Mouse (Mus musculus): ENCODE measurements around the gene Ano2. TPM values are rescaled to one million over a fixed set of nuclear protein-coding genes. Genes with fewer than 3 reads are reported as not detected.

The Ano2 gene
- polyA plus RNA-seq, 1 experiment from 2014 or later, result 0.25 TPM

- no peaks in the 10 kb centered on the region for H3K9me3 ChIP-seq (replicated peaks)
- H3K27me3 ChIP-seq, result no peaks in the 10 kb centered on the region
- H3K4me3 ChIP-seq, result no peak overlapping the region
- no peak overlapping the region for H3K27ac ChIP-seq
- no peak overlapping the region for H3K4me2 ChIP-seq (replicated peaks)
- H3K36me3 ChIP-seq, result no peaks in the 10 kb centered on the region
- no peaks in the 10 kb centered on the region for H3K4me1 ChIP-seq
- ATAC-seq (ENCODE audit: low FRiP score), result no peak
- no peak overlapping the region for H3K9ac ChIP-seq
Observed at GRCm38 (mm10) chr6:125973551-125973950, 283.3 kb downstream of the Ano2 start.

GRCm38 (mm10) chr6:125975788-125976465 lies 285.7 kb downstream of the Ano2 start:
- no peak for ATAC-seq (ENCODE audit: low FRiP score)

GRCm38 (mm10) chr6:125979601-125980000 lies 289.4 kb downstream of the Ano2 start:
- Histone ChIP-seq H3K9me3 (replicated peaks) (no peaks in the 10 kb centered on the region), H3K4me3 (no peak overlapping the region), H3K36me3 (no peaks in the 10 kb centered on the region), H3K4me1 (no peaks in the 10 kb centered on the region), H3K9ac (no peak overlapping the region), H3K27me3 (no peaks in the 10 kb centered on the region), H3K27ac (no peak overlapping the region), H3K4me2 (replicated peaks) (no peak overlapping the region)
- WGBS, result 91% methylated on average over 5 of the region's 5 CpGs
- ATAC-seq (ENCODE audit: low FRiP score), result no peak

More at GRCm38 (mm10) chr6:125975788-125976465, 285.7 kb downstream of the Ano2 start:
- Histone ChIP-seq H3K27me3 (no peaks in the 10 kb centered on the region), H3K36me3 (no peaks in the 10 kb centered on the region), H3K4me3 (no peak overlapping the region), H3K9me3 (replicated peaks) (no peaks in the 10 kb centered on the region), H3K4me1 (no peaks in the 10 kb centered on the region), H3K9ac (no peak overlapping the region), H3K4me2 (replicated peaks) (no peak overlapping the region), H3K27ac (no peak overlapping the region)
- WGBS, result 72% methylated on average over 15 of the region's 15 CpGs

GRCm38 (mm10) chr6:125984050-125984449 lies 293.8 kb downstream of the Ano2 start:
- Histone ChIP-seq H3K4me1 (no peaks in the 10 kb centered on the region), H3K9ac (no peak overlapping the region), H3K36me3 (no peaks in the 10 kb centered on the region), H3K4me2 (replicated peaks) (no peak overlapping the region), H3K4me3 (no peak overlapping the region), H3K27me3 (no peaks in the 10 kb centered on the region), H3K9me3 (replicated peaks) (no peaks in the 10 kb centered on the region), H3K27ac (no peak overlapping the region)
- 87% methylated on average over 4 of the region's 4 CpGs for WGBS
- ATAC-seq (ENCODE audit: low FRiP score), result no peak

GRCm38 (mm10) chr6:125992731-125993130 lies 302.5 kb downstream of the Ano2 start:
- ATAC-seq (ENCODE audit: low FRiP score), result no peak
- H3K36me3 ChIP-seq, result no peaks in the 10 kb centered on the region
- no peak overlapping the region for H3K27ac ChIP-seq
- no peaks in the 10 kb centered on the region for H3K4me1 ChIP-seq
- no peaks in the 10 kb centered on the region for H3K27me3 ChIP-seq
- no peak overlapping the region for H3K4me3 ChIP-seq
- H3K9me3 ChIP-seq (replicated peaks), result no peaks in the 10 kb centered on the region
- no peak overlapping the region for H3K4me2 ChIP-seq (replicated peaks)
- H3K9ac ChIP-seq, result no peak overlapping the region
- 64% methylated on average over 6 of the region's 6 CpGs for WGBS

GRCm38 (mm10) chr6:126001797-126002196 lies 311.6 kb downstream of the Ano2 start:
- Histone ChIP-seq H3K27ac (no peak overlapping the region), H3K9ac (no peak overlapping the region), H3K36me3 (no peaks in the 10 kb centered on the region), H3K4me2 (replicated peaks) (no peak overlapping the region), H3K4me3 (no peak overlapping the region), H3K9me3 (replicated peaks) (no peaks in the 10 kb centered on the region), H3K27me3 (no peaks in the 10 kb centered on the region), H3K4me1 (peaks cover 13% of the 10 kb centered on the region)
- no peak for ATAC-seq (ENCODE audit: low FRiP score)
- 37% methylated on average over 2 of the region's 2 CpGs for WGBS

GRCm38 (mm10) chr6:126003002-126003742 lies 313.0 kb downstream of the Ano2 start:
- WGBS, result 10% methylated on average over 4 of the region's 4 CpGs
- no peak overlapping the region; the same call in 1 of the 2 replicates for H3K27ac ChIP-seq
- no peak overlapping the region for H3K9ac ChIP-seq
- peaks cover 13% of the 10 kb centered on the region for H3K4me1 ChIP-seq
- no peak for ATAC-seq (ENCODE audit: low FRiP score)
- no peaks in the 10 kb centered on the region for H3K27me3 ChIP-seq
- no peaks in the 10 kb centered on the region for H3K9me3 ChIP-seq (replicated peaks)
- H3K4me3 ChIP-seq, result no peak overlapping the region
- no peak overlapping the region for H3K4me2 ChIP-seq (replicated peaks)
- H3K36me3 ChIP-seq, result no peaks in the 10 kb centered on the region

GRCm38 (mm10) chr6:126006647-126007046 lies 316.4 kb downstream of the Ano2 start:
- Histone ChIP-seq H3K36me3 (no peaks in the 10 kb centered on the region), H3K9ac (no peak overlapping the region), H3K4me3 (no peak overlapping the region), H3K4me2 (replicated peaks) (no peak overlapping the region), H3K27ac (no peak overlapping the region), H3K4me1 (peaks cover 13% of the 10 kb centered on the region), H3K9me3 (replicated peaks) (no peaks in the 10 kb centered on the region), H3K27me3 (no peaks in the 10 kb centered on the region)
- 81% methylated on average over 6 of the region's 6 CpGs for WGBS
- ATAC-seq (ENCODE audit: low FRiP score), result no peak

GRCm38 (mm10) chr6:126009083-126009482 lies 318.9 kb downstream of the Ano2 start:
- no peak overlapping the region for H3K4me3 ChIP-seq
- H3K27me3 ChIP-seq, result no peaks in the 10 kb centered on the region
- H3K4me1 ChIP-seq, result no peaks in the 10 kb centered on the region
- H3K4me2 ChIP-seq (replicated peaks), result no peak overlapping the region
- 37% methylated on average over 3 of the region's 3 CpGs for WGBS
- no peaks in the 10 kb centered on the region for H3K9me3 ChIP-seq (replicated peaks)
- no peak for ATAC-seq (ENCODE audit: low FRiP score)
- no peaks in the 10 kb centered on the region for H3K36me3 ChIP-seq
- no peak overlapping the region for H3K27ac ChIP-seq
- H3K9ac ChIP-seq, result no peak overlapping the region

GRCm38 (mm10) chr6:126016991-126017390 lies 326.8 kb downstream of the Ano2 start:
- Histone ChIP-seq H3K27me3 (no peaks in the 10 kb centered on the region), H3K27ac (no peak overlapping the region), H3K9ac (no peak overlapping the region), H3K9me3 (replicated peaks) (no peaks in the 10 kb centered on the region), H3K4me3 (no peak overlapping the region), H3K36me3 (no peaks in the 10 kb centered on the region), H3K4me2 (replicated peaks) (no peak overlapping the region), H3K4me1 (no peaks in the 10 kb centered on the region)
- ATAC-seq (ENCODE audit: low FRiP score), result no peak
- WGBS, result 94% methylated on average over 2 of the region's 2 CpGs

- Histone ChIP-seq H3K4me1 (no peaks in the 10 kb centered on the region), H3K27me3 (no peaks in the 10 kb centered on the region), H3K4me2 (replicated peaks) (no peak overlapping the region), H3K36me3 (no peaks in the 10 kb centered on the region), H3K9ac (no peak overlapping the region), H3K9me3 (replicated peaks) (no peaks in the 10 kb centered on the region), H3K4me3 (no peak overlapping the region), H3K27ac (no peak overlapping the region)
- WGBS, result 81% methylated on average over 1 of the region's 1 CpGs
- ATAC-seq (ENCODE audit: low FRiP score), result no peak
Observed at GRCm38 (mm10) chr6:126018411-126018810, 328.2 kb downstream of the Ano2 start.

- no peak overlapping the region for H3K4me3 ChIP-seq
- no peaks in the 10 kb centered on the region for H3K9me3 ChIP-seq (replicated peaks)
- 69% methylated on average over 8 of the region's 8 CpGs for WGBS
- 0 out of 2 replicates have a peak, but pooled peaks have one; percentile 11 for ATAC-seq (ENCODE audit: low FRiP score)
- H3K4me2 ChIP-seq (replicated peaks), result no peak overlapping the region
- H3K9ac ChIP-seq, result no peak overlapping the region
- H3K27me3 ChIP-seq, result no peaks in the 10 kb centered on the region
- no peak overlapping the region for H3K27ac ChIP-seq
- no peaks in the 10 kb centered on the region for H3K36me3 ChIP-seq
- H3K4me1 ChIP-seq, result peaks cover 7% of the 10 kb centered on the region
Observed at GRCm38 (mm10) chr6:126033693-126034402, 343.6 kb downstream of the Ano2 start.

Measured in hindbrain, embryonic 12.5 days (tissue).